Mouse (Mus musculus) stomach, embryonic 15.5 days (tissue): ENCODE data around the gene Zswim7. TPM values are rescaled to one million over a fixed set of nuclear protein-coding genes. Genes with fewer than 3 reads are reported as not detected.
"Not testable (repeated sequence)": the region's sequence is repeated elsewhere in the genome, so short reads cannot be mapped to it uniquely, and the experiment has no call there.

Source experiments
- ATAC-seq: fragments of 200-750 bp; cut with Nextera tagmentation; 2 replicates; pipeline ENCODE4 v1.8.0; 2017; ENCODE audit warnings: low read depth, moderate number of reproducible peaks, moderate TSS enrichment; ENCODE audit not compliant: insufficient read depth, low FRiP score
- H3K27ac ChIP-seq: fragments of 300-500 bp; sonication (generic); 2 replicates; pipeline ENCODE4 v1.5.1; 2015; ENCODE audit warnings: mild to moderate bottlenecking, inconsistent platforms
- H3K27me3 ChIP-seq: fragments of 300-500 bp; sonication (generic); replicated peaks from 2 replicates; pipeline ENCODE4 v1.6.1; 2015; ENCODE audit warnings: inconsistent platforms
- H3K36me3 ChIP-seq: fragments of 300-500 bp; sonication (generic); 2 replicates; pipeline ENCODE4 v1.6.1; 2015; ENCODE audit warnings: inconsistent platforms
- H3K4me1 ChIP-seq: fragments of 300-500 bp; sonication (generic); 2 replicates; pipeline ENCODE4 v1.6.1; 2015; ENCODE audit warnings: inconsistent platforms
- H3K4me2 ChIP-seq: fragments of 300-500 bp; sonication (generic); 2 replicates; pipeline ENCODE4 v1.6.1; 2015; ENCODE audit warnings: mild to moderate bottlenecking, inconsistent platforms
- H3K4me3 ChIP-seq: fragments of 300-500 bp; sonication (generic); replicated peaks from 2 replicates; pipeline ENCODE4 v1.5.1; 2015; ENCODE audit warnings: inconsistent platforms
- H3K9ac ChIP-seq: fragments of 300-500 bp; sonication (generic); 2 replicates; pipeline ENCODE4 v1.6.1; 2015; ENCODE audit warnings: inconsistent platforms
- H3K9me3 ChIP-seq: fragments of 300-500 bp; sonication (generic); 2 replicates; pipeline ENCODE4 v1.6.1; 2016; ENCODE audit warnings: inconsistent platforms
- WGBS: fragments of 180-500 bp; shearing (Covaris S2); methylation state at CpG from one replicate; pipeline ENCODE4 v1.1.7; 2015; 5-methylcytosine and 5-hydroxymethylcytosine counted together
- polyA plus RNA-seq: library from polyadenylated mRNA; unstranded; fragments of >200 nt; fragmentation: Nextera tagmentation; extraction: Ambion mirVana; gene quantifications from 2 replicates; pipeline ENCODE4 v1.2.1, GENCODE M21; 2015

The Zswim7 gene
- 18.7 and 21.1 TPM in 2 replicates for polyA plus RNA-seq

DNA sequence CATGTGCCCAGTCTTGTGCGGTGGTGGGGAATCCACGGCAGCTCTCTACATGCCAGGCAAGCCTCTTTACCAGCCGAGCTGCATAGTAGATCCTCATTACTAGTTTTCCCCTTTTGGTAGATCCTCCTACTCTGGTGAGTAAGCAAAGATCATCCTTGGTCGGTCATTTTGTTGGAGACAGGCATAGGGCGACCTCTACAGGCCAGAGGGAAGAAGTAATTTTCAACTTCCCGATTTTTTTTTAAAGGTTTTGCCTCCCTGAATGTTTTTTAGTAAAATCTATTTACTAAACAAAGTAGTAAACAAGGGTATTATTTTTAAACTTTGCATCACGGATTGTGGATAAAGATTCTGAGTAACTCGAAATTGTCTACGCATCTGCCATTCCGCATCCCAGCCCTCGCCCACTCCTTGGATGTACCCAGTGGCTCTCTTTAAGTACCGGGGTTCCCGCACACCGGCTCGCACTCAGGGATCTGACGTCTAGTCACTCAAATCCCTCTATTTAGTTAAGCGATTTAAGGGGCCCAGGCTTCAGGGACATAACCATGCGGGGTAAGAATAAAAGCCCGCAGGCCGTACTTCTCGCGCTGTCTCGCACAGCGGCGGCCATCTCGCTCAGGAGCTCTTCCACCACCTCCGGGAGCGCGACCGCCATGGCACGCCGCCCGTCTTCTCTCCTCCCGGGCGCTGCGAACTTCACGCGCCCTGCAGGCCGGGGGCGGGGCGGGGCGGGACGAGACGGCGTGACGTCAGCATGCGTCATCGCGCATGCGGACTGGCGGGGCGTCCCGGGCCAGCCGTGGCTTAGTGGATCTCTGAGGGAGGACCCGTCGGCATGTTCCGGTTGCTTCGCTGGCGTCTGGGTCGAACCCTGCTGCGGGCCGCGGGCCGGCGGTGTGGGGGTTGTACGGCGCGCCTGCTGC is at the start of gene Zswim7, which contains the start of gene Ttc19:
Gene Zswim7 (minus strand): TSS at position 701 of the 926 bp plus-strand sequence.
Gene Ttc19 (plus strand): TSS at position 799 of the 926 bp plus-strand sequence.
- ATAC-seq = peak; percentile 96
- H3K4me1 ChIP-seq = peaks cover 2% of the 10 kb centered on the region; the same call in 1 of the 2 replicates
- peak within 1 kb of the TSS; percentile 95 for H3K27ac ChIP-seq
- H3K4me3 ChIP-seq = peak within 1 kb of the TSS; percentile 95
- H3K4me2 ChIP-seq = peak within 1 kb of the TSS; percentile 86
- peak within 1 kb of the TSS; percentile 83 for H3K9ac ChIP-seq
- H3K27me3 ChIP-seq = no peaks in the 10 kb centered on the region
- under 1% methylated on average over 68 of the region's 68 CpGs for WGBS
- no peaks in the 10 kb centered on the region for H3K36me3 ChIP-seq
- no peaks in the 10 kb centered on the region for H3K9me3 ChIP-seq

DNA sequence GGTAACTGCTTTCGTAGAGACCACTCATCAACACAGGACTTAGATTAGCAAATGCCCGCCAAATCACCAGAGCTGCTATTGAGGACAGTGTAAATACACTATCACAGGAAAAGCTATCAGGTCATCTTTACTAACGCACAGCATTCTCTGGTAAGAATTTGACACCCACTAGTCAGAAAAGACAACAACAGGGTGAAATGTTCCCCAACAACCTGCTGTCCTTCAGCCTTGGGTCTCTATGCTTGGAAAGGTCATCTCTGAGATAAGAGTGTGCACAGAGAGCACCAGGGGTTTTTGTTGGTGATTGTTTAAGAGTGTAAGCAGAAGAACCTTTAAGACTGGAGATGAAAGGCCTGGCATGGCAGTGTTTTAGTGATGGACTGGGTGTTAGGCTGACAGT is 42.5 kb upstream of the Zswim7 start:
- Histone ChIP-seq H3K9me3 (no peaks in the 10 kb centered on the region), H3K27me3 (no peaks in the 10 kb centered on the region), H3K27ac (no peak overlapping the region), H3K36me3 (peaks cover 43% of the 10 kb centered on the region), H3K4me1 (no peaks in the 10 kb centered on the region), H3K4me3 (no peak overlapping the region), H3K9ac (no peak overlapping the region), H3K4me2 (no peak overlapping the region)
- ATAC-seq = no peak
- 68% methylated on average over 3 of the region's 3 CpGs for WGBS

DNA sequence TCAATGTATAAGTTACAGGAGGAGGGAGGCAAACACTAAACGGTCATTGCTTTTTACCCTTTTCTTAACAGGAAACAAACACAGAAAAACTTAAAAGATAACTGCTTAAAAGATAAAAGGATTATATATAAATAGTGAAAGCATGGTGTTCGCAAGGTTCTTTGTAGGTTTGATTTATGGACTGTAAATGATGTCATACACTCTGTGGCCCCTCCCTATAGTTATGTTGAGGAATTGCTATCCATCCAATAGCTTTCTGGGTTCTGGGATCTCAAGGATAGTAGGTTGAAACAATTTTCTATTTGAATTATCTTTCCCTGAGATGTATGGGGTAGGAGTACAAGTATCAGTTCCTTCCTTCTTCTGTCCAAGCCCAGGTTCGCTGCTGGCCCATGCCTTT is 38.9 kb upstream of the Zswim7 start:
- no peak overlapping the region for H3K27ac ChIP-seq
- H3K4me2 ChIP-seq = no peak overlapping the region
- no peak for ATAC-seq
- H3K9me3 ChIP-seq = no peaks in the 10 kb centered on the region
- peaks cover 35% of the 10 kb centered on the region for H3K36me3 ChIP-seq
- no peaks in the 10 kb centered on the region for H3K27me3 ChIP-seq
- 73% methylated on average over 3 of the region's 3 CpGs for WGBS
- no peak overlapping the region for H3K9ac ChIP-seq
- no peaks in the 10 kb centered on the region for H3K4me1 ChIP-seq
- no peak overlapping the region for H3K4me3 ChIP-seq

DNA sequence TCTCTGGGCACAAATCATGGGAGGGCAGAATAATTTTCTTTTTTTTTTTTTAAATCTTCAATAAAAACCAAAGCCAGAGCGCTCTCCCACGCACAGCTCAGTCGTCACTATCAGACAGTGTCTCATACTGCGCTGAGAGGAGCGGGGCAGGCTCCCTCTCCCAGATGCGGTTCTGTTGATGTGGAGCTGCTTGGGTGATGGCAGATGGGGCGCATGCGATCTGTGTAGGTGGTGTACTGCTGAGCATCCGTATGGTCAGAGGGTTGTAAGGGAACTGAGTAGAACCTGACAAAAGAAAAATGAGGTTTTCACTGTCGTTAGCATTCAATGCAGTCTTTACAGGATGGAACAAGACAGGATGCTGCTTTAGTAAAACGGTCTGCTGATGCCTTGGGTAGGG is 36.6 kb upstream of the Zswim7 start:
- Histone ChIP-seq H3K9ac (no peak overlapping the region), H3K4me3 (no peak overlapping the region), H3K4me2 (no peak overlapping the region), H3K27ac (no peak overlapping the region), H3K4me1 (no peaks in the 10 kb centered on the region), H3K36me3 (peaks cover 45% of the 10 kb centered on the region), H3K27me3 (no peaks in the 10 kb centered on the region), H3K9me3 (no peaks in the 10 kb centered on the region)
- no peak for ATAC-seq
- whole genome bisulfite sequencing = 87% methylated on average over 11 of the region's 11 CpGs

DNA sequence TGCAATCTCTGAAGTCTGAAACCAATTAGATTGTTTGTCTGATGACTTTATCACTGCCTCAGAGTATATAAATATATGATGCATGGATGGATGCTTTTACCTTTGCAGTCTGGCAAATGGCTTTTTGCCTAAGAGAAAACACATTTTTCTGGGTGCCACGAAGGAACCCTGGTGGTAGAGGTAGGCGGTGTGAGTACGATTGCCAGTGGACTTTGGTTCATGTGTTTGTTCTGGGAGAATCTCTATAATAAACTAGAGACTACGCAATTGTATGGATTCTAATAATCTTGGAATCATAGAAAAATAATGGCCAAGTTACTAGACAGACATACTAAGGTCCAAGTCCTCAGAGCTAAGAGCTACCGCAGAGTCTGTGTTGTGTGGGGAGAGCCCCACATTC is 33.8 kb upstream of the Zswim7 start:
- H3K36me3 ChIP-seq = peaks cover 36% of the 10 kb centered on the region
- H3K27me3 ChIP-seq = no peaks in the 10 kb centered on the region
- no peaks in the 10 kb centered on the region for H3K4me1 ChIP-seq
- H3K4me2 ChIP-seq = no peak overlapping the region
- ATAC-seq = no peak
- no peak overlapping the region for H3K27ac ChIP-seq
- H3K9me3 ChIP-seq = no peaks in the 10 kb centered on the region
- H3K9ac ChIP-seq = no peak overlapping the region
- H3K4me3 ChIP-seq = no peak overlapping the region
- 94% methylated on average over 5 of the region's 5 CpGs for WGBS

DNA sequence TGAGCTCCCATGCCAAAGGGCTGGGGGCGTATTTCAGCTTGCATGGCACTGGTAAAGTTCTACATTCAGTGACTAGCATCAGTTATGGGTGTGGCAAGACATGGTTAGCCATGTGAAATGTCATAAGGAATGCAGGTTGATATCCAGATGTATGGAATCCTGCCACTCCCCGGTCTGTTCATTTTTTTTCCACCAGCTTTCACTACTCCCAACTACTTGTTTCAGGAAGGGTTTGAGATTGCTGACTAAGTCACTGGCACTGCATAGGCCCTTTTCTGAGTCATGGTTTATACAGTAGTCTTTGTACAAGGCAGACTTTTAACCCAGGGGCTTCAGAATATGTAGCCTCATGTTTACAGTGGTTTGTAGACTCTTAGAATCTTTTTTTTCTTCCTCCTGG is 28.1 kb upstream of the Zswim7 start:
- H3K9ac ChIP-seq = no peak overlapping the region
- ATAC-seq = no peak
- H3K27me3 ChIP-seq = no peaks in the 10 kb centered on the region
- no peaks in the 10 kb centered on the region for H3K9me3 ChIP-seq
- 91% methylated on average over 2 of the region's 2 CpGs for WGBS
- no peak overlapping the region for H3K27ac ChIP-seq
- no peak overlapping the region for H3K4me2 ChIP-seq
- no peaks in the 10 kb centered on the region for H3K4me1 ChIP-seq
- peaks cover 15% of the 10 kb centered on the region for H3K36me3 ChIP-seq
- H3K4me3 ChIP-seq = no peak overlapping the region

DNA sequence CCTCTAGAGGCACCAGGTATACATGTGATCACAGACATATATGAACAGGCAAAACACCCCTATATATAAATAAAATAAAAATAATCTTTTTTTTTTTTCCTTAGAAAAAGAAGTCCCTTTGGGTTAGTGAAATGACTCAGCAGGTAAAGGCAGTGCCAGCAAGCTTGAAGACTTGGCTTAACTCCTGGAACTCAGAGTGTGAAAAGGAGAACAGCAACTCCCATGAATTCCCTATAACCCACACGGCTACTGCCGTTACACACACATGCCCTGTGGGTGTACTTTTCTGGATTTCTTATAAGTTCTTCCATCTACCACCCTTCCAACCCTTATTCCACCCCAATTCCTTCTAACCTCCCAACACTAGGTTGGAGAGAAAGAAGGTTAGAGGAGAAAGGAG is 24.7 kb upstream of the Zswim7 start:
- ATAC-seq = no peak
- WGBS = 95% methylated on average over 2 of the region's 2 CpGs
- no peaks in the 10 kb centered on the region; the same call in none of the 2 replicates for H3K36me3 ChIP-seq
- no peak overlapping the region for H3K4me3 ChIP-seq
- H3K27ac ChIP-seq = no peak overlapping the region
- H3K27me3 ChIP-seq = no peaks in the 10 kb centered on the region
- H3K9ac ChIP-seq = no peak overlapping the region
- no peak overlapping the region for H3K4me2 ChIP-seq
- H3K9me3 ChIP-seq = no peaks in the 10 kb centered on the region
- H3K4me1 ChIP-seq = no peaks in the 10 kb centered on the region

DNA sequence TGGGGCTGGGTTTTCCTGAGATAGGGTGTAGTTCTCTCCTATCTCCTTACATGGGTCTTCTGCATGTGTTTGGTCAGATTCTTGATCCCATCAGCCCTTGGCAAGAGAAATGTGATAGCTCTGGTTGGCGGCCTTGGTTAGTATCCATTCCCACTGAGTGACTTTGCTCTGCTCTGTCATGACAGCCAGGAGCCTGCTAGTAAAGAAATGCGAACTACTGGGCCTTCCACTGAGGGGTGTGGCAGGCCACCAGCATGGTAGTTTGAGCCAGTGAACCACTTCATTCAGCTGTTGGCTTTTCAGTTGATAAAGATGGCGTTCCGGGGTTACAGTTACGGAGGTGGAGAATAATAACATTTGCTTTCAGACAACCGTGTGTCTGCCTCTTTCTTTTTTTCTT is 17.7 kb upstream of the Zswim7 start:
- Histone ChIP-seq H3K36me3 (no peaks in the 10 kb centered on the region), H3K4me3 (no peak overlapping the region), H3K27ac (no peak overlapping the region), H3K9me3 (no peaks in the 10 kb centered on the region), H3K27me3 (no peaks in the 10 kb centered on the region), H3K4me1 (no peaks in the 10 kb centered on the region), H3K4me2 (no peak overlapping the region), H3K9ac (no peak overlapping the region)
- no peak for ATAC-seq
- 83% methylated on average over 6 of the region's 6 CpGs for WGBS

DNA sequence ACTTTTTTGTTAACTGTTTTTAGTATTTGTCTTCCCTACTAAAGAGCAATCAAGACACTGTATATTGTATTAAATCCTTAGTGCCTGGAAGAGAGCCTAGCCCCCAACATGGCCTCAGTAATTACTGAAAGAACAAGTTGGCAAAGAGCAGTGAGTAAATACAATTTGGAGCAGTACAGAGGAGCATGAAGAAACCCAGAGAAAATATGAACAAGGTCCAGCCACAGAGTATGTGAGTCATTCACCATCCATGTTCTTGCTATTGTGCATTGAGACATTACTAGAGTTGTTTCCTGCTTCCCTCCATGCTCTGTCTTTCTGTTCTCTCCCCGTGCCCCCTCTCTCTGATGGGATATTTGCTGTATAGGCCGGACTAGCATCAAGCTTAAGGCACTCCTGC is 12.9 kb upstream of the Zswim7 start:
- no peaks in the 10 kb centered on the region for H3K27me3 ChIP-seq
- no peak overlapping the region for H3K4me2 ChIP-seq
- WGBS = 83% methylated on average over 2 of the region's 2 CpGs
- ATAC-seq = no peak
- H3K27ac ChIP-seq = no peak overlapping the region
- H3K4me3 ChIP-seq = no peak overlapping the region
- no peaks in the 10 kb centered on the region for H3K4me1 ChIP-seq
- no peak overlapping the region for H3K9ac ChIP-seq
- H3K36me3 ChIP-seq = peaks cover 5% of the 10 kb centered on the region; the same call in 1 of the 2 replicates
- H3K9me3 ChIP-seq = no peaks in the 10 kb centered on the region

DNA sequence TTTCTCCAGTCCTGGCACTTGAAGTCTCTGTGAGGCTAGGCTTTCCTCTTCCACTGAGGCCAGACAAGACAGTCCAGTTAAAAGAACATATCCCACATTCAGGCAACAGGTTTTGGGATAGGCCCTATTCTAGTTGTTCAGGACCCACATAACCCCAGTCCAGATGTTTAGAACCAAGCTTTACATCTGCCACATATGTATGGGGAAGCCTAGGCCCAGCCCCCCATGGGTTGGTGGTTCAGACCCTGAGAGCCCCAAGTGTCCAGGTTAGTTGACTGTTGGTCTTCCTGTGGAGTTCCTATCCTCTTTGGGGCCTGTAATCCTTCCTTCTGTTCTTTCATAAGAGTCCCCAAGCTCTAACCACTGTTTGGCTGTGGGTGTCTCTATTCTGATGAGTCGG is 6.5 kb upstream of the Zswim7 start:
- no peak for ATAC-seq
- H3K9ac ChIP-seq = no peak overlapping the region
- H3K27me3 ChIP-seq = no peaks in the 10 kb centered on the region
- H3K4me2 ChIP-seq = no peak overlapping the region
- no peaks in the 10 kb centered on the region for H3K9me3 ChIP-seq
- no peaks in the 10 kb centered on the region for H3K36me3 ChIP-seq
- no peaks in the 10 kb centered on the region for H3K4me1 ChIP-seq
- H3K4me3 ChIP-seq = no peak overlapping the region
- 93% methylated on average over 1 of the region's 1 CpGs for WGBS
- no peak overlapping the region for H3K27ac ChIP-seq

DNA sequence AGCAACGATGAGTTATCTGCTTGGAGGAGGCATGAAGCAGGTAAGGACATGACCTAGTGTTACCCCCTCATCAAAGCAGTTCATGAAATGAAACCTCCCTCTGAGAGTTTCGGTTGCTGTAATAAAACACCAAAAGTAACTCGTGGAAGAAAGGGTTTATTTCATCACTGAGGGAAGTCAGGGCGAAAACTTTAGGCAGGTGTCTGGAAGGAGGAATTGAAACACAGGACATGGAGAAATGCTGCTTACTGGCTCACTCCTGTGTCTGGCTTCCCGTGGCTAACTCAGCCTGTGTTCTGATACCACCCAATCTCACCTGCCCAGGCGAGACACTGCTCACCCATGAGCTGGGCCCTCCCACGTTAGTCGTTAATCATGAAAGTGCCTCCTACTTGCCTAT is 3.8 kb upstream of the Zswim7 start:
- Histone ChIP-seq H3K4me2 (no peak overlapping the region), H3K36me3 (no peaks in the 10 kb centered on the region), H3K4me3 (no peak overlapping the region), H3K9ac (no peak overlapping the region), H3K27ac (no peak overlapping the region), H3K9me3 (no peaks in the 10 kb centered on the region), H3K27me3 (no peaks in the 10 kb centered on the region), H3K4me1 (peaks cover 2% of the 10 kb centered on the region; the same call in 1 of the 2 replicates)
- ATAC-seq = no peak
- WGBS = 83% methylated on average over 8 of the region's 8 CpGs

DNA sequence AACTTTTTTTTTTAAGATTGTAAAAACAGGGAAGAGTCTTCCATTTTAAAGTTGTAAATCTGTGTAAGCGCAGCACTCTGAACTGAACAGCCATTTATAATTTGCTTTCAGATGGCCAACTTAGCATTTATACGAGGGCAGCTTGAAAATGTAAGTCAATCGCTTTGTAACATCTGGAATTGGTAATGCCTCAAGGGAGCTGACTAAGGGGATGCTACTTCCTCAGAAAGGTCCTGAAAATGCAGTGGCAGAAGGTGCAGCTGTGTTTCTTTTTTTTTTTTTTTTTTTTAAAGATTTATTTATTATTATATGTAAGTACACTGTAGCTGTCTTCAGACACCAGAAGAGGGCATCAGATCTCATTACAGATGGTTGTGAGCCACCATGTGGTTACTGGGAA is 2.8 kb upstream of the Zswim7 start:
- H3K36me3 ChIP-seq, H3K4me3 ChIP-seq, H3K27ac ChIP-seq, H3K27me3 ChIP-seq, H3K4me2 ChIP-seq, ATAC-seq, H3K9ac ChIP-seq, H3K4me1 ChIP-seq, H3K9me3 ChIP-seq: not testable (repeated sequence)
- 88% methylated on average over 3 of the region's 3 CpGs for WGBS
